Mouse (Mus musculus) layer of hippocampus, postnatal 25 days (tissue): ENCODE results near the gene Rab34. TPM values are rescaled to one million over a fixed set of nuclear protein-coding genes. Genes with fewer than 3 reads are reported as not detected.
"Not testable (repeated sequence)": the region's sequence is repeated elsewhere in the genome, so short reads cannot be mapped to it uniquely, and the experiment has no call there.

ENCODE experiments used
- DNase-seq, 2 experiments: peaks; one replicate each; pipeline ENCODE4 v3.0.0; 2022; ENCODE audit warnings: mixed read lengths in 2 of 2, low spot score in 1 of 2; ENCODE audit errors: extremely low spot score in 1 of 2
- total RNA-seq, 2 experiments: library from RNA; stranded (reverse); gene quantifications; 2 replicates each; pipeline ENCODE4 v1.2.3; 2021

Gene Rab34
- total RNA-seq, 2 experiments from 2014 or later = 26.1 to 37.3 TPM

DNA sequence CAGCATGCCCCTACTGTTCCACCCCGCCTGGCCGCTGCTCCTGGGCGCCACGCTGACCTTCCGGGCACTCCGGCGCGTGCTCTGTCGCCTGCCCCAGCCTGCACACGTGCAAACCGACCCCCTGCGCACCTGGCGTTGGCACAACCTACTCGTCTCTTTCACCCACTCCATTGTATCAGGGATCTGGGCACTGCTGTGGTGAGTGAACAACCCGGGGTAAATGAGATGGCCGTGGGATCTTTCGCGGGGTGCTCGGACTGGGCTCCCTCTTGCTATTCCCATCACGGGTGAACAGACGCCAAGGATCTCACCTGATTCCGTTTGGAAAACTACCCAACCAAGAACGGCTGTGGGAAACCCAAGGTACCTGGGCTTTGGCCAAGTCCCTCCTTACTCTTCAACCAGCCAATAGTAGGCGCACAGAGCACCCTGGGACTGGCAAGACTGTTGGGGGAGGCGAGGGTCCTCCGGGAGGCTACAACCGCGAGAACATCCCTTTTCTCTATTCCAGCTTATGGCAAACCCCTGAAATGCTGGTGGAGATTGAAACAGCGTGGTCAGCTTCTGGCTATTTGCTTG is 9.3 kb upstream of the Rab34 start:
- DNase-seq = peak in 1 of 2 experiments; percentile 50

GRCm38 (mm10) chr11:78179438-78179999 is 8.7 kb upstream of the Rab34 start:
- DNase-seq = no peak

DNA sequence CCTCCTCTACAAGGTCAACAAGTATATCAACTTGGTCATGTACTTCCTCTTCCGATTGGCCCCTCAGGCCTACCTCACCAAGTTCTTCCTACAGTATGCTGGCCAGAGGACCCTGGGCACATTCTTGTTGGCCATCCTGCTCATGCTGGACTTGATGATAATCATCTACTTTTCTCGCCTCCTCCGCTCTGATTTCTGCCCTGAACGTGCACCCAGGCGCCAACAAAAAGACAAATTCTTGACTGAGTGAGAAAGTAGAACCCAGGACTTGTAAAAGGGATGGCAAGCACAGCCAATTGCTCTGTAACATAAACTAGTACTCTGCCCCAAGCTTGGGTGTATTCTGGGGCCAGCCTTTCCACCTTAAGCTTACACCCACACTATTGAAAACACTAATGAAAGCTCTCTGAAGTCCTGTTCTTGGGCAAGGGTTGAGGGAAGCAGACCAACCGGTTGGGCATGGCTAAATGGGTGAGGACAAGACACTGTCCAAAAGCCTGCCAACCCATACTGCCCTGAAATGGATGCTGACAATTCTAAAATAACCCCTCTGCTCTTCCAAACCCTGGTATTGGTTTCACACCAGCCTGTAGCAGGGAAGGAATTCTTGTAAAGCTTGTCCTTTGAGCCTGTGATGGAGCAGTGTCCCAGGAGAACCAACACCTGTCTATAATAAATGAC is 8.0 kb upstream of the Rab34 start:
- DNase-seq = no peak

DNA sequence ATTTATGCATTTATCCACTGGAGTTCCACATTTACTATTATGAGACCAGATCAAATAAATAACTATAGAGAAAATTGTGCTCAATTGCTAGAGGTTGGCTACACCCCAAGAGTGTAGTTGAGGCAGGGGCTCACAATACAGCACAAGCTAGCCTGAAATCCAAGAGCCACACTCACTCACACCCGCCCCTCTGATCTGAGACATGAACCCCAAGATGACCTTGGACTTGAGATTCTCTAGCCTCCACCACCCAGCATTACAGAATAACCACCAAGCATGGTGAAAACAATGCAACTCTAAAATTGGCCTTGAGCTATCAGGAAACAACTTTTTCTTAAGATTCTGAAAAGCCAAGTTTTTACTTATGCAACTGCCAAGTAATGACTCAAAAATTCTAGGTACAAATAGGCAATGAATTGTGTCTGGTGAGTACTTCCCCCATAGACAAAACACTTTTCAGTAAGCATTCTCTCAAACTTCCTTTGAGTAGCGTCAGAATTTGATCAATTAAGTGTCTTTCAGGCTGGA is 6.3 kb upstream of the Rab34 start:
- DNase-seq = no peak

GRCm38 (mm10) chr11:78182450-78182849 is 5.8 kb upstream of the Rab34 start:
- DNase-seq = no peak

- DNase-seq = peak; percentile 70 to 88
These were observed 5.0 kb upstream of the Rab34 start, which contains the start of gene Rpl23a for GRCm38 (mm10) chr11:78182961-78183844. Rpl23a (minus strand) TSS chr11:78183584.

- DNase-seq = no peak
These were observed 4.2 kb upstream of the Rab34 start for GRCm38 (mm10) chr11:78183884-78184514.

GRCm38 (mm10) chr11:78184702-78185101 is 3.5 kb upstream of the Rab34 start:
- DNase-seq = not testable (repeated sequence)

DNA sequence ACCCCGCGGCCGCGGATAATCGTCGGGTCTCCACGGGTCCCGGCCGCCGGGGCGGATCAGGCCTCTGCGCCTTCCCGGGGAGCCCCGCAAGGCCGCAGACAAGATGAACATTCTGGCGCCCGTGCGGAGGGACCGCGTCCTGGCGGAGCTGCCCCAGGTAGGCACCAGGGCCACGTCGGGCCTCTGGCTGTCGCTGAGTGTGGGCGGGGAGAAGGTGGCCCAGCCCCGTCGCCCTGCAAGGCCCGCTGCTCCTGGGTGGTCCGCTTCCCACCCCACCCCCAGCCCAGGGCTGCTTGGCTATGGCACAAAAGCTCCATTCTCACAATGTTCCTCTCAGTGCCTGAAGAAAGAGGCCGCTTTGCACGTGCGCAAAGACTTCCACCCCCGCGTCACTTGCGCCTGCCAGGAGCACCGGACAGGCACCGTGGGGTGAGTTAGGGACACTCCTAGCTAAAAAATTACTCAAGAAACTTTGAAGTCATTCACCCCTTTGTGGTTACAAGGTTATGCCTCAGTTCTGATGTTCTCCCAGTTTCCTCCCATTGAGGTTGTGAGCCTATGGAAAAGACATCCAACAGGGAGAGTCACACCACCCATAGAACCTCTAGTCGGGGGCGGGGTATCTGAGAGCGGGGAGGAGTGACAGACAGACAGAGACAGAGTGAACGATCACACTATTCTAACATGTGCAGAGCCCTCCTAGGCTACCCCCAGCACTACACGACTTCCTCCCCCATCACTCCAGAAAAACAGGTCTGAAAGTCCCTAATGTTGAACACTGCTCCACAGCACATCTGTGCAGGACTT is 1.2 kb downstream of the Rab34 start:
- DNase-seq = peak; percentile 59 to 61

- DNase-seq = no peak
These were observed 1.8 kb downstream of the Rab34 start for GRCm38 (mm10) chr11:78190041-78190440.

DNA sequence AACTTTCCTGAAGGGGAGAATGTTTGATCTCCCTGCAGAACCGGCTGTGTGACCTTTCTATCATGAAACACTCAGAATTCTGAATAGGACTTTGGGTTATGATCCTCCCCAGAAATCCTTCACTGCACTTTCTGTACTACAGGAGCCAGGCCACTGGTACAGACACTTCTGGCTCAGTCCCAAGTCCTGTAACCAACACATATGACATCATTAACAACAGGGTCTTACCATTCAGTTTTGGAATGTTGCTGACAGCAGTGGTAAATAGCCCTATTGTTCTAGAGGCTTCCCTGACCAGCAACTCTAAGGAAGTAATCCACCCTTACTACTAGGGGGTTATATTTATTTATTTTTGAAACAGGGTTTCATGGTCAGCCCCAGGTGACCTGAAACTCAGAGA is 4.9 kb downstream of the Rab34 start, which contains the start of gene Proca1:
Gene Proca1, plus strand, starts transcription at position 280 of the 400 bp plus-strand sequence.
- no peak for DNase-seq

- DNase-seq = no peak
These were observed 6.3 kb downstream of the Rab34 start for GRCm38 (mm10) chr11:78194411-78195100.

- DNase-seq = no peak
These were observed 7.1 kb downstream of the Rab34 start for GRCm38 (mm10) chr11:78195101-78195863.

- DNase-seq = no peak
These were observed 14.1 kb downstream of the Rab34 start for GRCm38 (mm10) chr11:78202372-78202771.

DNA sequence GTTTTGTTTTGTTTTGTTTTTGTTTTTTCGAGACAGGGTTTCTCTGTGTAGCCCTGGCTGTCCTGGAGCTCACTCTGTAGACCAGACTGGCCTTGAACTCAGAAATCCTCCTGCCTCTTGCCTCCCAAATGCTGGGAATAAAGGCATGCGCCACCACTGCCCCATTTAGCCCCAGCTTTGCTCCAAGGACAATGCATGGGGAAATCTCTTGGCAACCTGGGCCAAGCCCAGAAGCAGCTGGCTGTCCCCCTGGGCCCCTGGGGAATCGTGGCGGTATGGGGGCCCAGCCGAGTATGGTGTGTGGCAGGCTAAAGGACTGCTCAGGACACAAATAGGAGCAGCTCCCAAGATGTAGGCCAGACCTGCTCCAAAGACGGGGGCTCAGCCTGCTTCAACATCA is 16.1 kb downstream of the Rab34 start:
- DNase-seq = no peak

DNA sequence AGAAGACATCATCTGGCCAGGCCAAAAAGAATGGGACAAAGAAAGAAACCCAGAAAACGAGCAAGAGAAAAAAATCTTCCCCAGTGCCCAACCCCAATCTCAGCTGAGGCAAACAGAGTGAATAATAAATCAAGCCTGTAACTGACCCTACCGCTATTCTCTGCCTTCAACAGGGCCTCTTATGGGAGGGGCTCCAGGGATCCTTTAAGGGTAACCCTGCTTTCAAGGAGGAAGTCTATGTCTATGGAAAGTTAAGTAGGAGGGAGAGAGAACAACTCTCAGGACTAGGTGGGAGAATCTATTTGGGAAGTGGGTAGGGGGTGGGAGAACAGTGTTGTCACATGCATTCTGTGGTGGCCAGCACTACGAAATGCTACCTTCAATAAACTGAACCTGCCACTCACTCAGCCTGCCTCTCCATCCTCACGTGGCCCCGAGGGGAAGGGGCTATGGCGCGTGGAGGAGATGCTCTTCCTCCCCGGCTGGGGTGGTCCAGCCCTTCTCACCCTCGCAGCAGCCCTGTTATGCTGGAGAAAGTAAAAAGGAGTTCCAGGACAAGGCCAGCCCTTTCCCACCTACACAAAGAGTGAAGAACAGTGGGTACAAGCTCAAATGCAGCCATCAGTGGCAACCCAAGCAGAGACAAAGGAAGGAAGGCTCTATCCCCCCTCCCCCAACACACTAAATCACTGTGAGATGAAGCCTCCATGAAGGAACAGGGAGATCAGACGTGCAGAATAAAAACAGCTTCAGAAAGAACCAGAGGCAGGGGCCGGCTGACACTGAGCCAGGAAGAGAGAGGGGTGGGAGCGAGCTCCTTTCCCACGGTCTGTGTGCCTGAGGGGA is 17.4 kb downstream of the Rab34 start:
- DNase-seq = no peak

- no peak for DNase-seq
These were observed 19.0 kb downstream of the Rab34 start for GRCm38 (mm10) chr11:78207190-78207589.
